In genomic region chr8:124751709-124752173, GRCm38 (mm10) we compare ENCODE assay signal across 8 mouse cellular contexts. TPM values are rescaled to one million over a fixed set of nuclear protein-coding genes. Genes with fewer than 3 reads are reported as not detected.
DNase-seq lines count a peak whose midpoint lies in the region; ATAC-seq and TF ChIP-seq lines count a peak whose summit lies in the region.

Fam89a (minus strand) TSS chr8:124751832.

- no peaks in the 10 kb centered on the region for H3K9me3 ChIP-seq in ES-E14 (ENCODE audit: control insufficient read depth, insufficient read depth, low read depth, low read length)
- no peaks in the 10 kb centered on the region for H3K9me3 ChIP-seq in hindbrain, postnatal 0 days (ENCODE audit: low read length)
- no peaks in the 10 kb centered on the region for H3K9me3 ChIP-seq in liver, embryonic 14.5 days (ENCODE audit: control insufficient read depth, low read length)

- no peak within 1 kb of the TSS for H3K27ac ChIP-seq in ES-E14 (ENCODE audit: insufficient read depth, low read depth, low read length, poor library complexity, severe bottlenecking)
- no peak within 1 kb of the TSS for H3K27ac ChIP-seq in hindbrain, postnatal 0 days
- H3K27ac ChIP-seq in liver, embryonic 14.5 days, result no peak within 1 kb of the TSS

- peak within 1 kb of the TSS; percentile 77 for H3K9ac ChIP-seq in ES-E14 (ENCODE audit: insufficient read depth, low read depth, low read length, poor library complexity, severe bottlenecking)
- H3K9ac ChIP-seq in hindbrain, postnatal 0 days (replicated peaks; ENCODE audit: low read length), result peak within 1 kb of the TSS; percentile 40; the same call in 1 of the 2 replicates
- no peak within 1 kb of the TSS for H3K9ac ChIP-seq in liver, embryonic 14.5 days (replicated peaks)

- H3K36me3 ChIP-seq in ES-E14 (ENCODE audit: control insufficient read depth, insufficient read depth, low read length, poor library complexity, severe bottlenecking), result no peaks in the 10 kb centered on the region
- H3K36me3 ChIP-seq in hindbrain, postnatal 0 days (ENCODE audit: insufficient read depth, low read length), result no peaks in the 10 kb centered on the region
- no peaks in the 10 kb centered on the region for H3K36me3 ChIP-seq in liver, embryonic 14.5 days (replicated peaks; ENCODE audit: control insufficient read depth, insufficient read depth, low read depth)

- ATAC-seq in hindbrain, postnatal 0 days, result no peak; the same call in 1 of the 2 replicates
- peak; percentile 61; the same call in 1 of the 2 replicates for ATAC-seq in liver, embryonic 14.5 days (ENCODE audit: insufficient read depth)
- no peak for ATAC-seq in cerebellum, adult (ENCODE audit: insufficient number of reproducible peaks, low FRiP score, low TSS enrichment)

- no peak for TF ChIP-seq POLR2A in brain, embryonic 14.5 days (IDR thresholded peaks at IDR 0.05; ENCODE audit: borderline replicate concordance, extremely low read depth, insufficient read depth, insufficient read length, poor library complexity, severe bottlenecking)

- peaks cover 24% of the 10 kb centered on the region for H3K27me3 ChIP-seq in hindbrain, postnatal 0 days (ENCODE audit: insufficient read depth, low read length)
- H3K27me3 ChIP-seq in liver, embryonic 14.5 days (ENCODE audit: control insufficient read depth, insufficient read depth, low read length), result peaks cover 40% of the 10 kb centered on the region

- intact Hi-C loops in gastrocnemius, postnatal 14 days (cut with DNase I; ENCODE audit: low total_unique reads), result no loop called here

- H3K4me3 ChIP-seq in ES-E14 (ENCODE audit: insufficient read depth in 1 of 2, low read depth in 1 of 2, low read length in 2 of 2, poor library complexity in 1 of 2, severe bottlenecking in 1 of 2), result peak within 1 kb of the TSS; percentile 89 to 92
- peak within 1 kb of the TSS; percentile 45 for H3K4me3 ChIP-seq in hindbrain, postnatal 0 days (ENCODE audit: low read length)
- peak within 1 kb of the TSS; percentile 48 to 57 for H3K4me3 ChIP-seq in liver, embryonic 14.5 days (ENCODE audit: insufficient read depth in 1 of 2, low read depth in 2 of 2, low read length in 2 of 2)

- peak; percentile 54 for DNase-seq in ES-E14 (ENCODE audit: low read depth, low spot score)
- DNase-seq in brain, embryonic 14.5 days (ENCODE audit: low read depth), result peak; percentile 19
- peak; percentile 49 for DNase-seq in gastrocnemius, postnatal 14 days
- DNase-seq in hindbrain, postnatal 0 days (ENCODE audit: low spot score), result no peak
- peak in 2 of 3 experiments; percentile 26 to 35 for DNase-seq in liver, embryonic 14.5 days (ENCODE audit: low read depth in 3 of 3, low spot score in 3 of 3)
- DNase-seq in natural killer cell, adult 2 months (ENCODE audit: low spot score in 2 of 2), result peak; percentile 6 to 26
- peak; percentile 74 for DNase-seq in thymus, postnatal 14 days

- no peak for TF ChIP-seq EP300 in liver, embryonic 14.5 days (IDR thresholded peaks at IDR 0.05; ENCODE audit: low read depth)

- no peak for TF ChIP-seq CTCF in brain, embryonic 14.5 days (IDR thresholded peaks at IDR 0.05; ENCODE audit: borderline replicate concordance, extremely low read depth, insufficient read depth, insufficient read length)
- no peak for TF ChIP-seq CTCF in hindbrain, postnatal 0 days (IDR thresholded peaks at IDR 0.05; ENCODE audit: low read depth)
- TF ChIP-seq CTCF in liver, embryonic 14.5 days (IDR thresholded peaks at IDR 0.05; ENCODE audit: low read depth), result no peak

- in situ Hi-C loops in ES-E14 (cut with MboI; ENCODE audit: low sequenced_read_pairs in 2 of 2, unreplicated experiment in 2 of 2), result no loop called here

- under 1% methylated on average over 36 of the region's 41 CpGs for WGBS in hindbrain, postnatal 0 days
- WGBS in liver, embryonic 14.5 days (ENCODE audit: insufficient replicate concordance), result under 1% methylated on average over 41 of the region's 41 CpGs

- peaks cover 3 to 13% of the 10 kb centered on the region in 2 experiments; a peak in 2 of 4 replicates for H3K4me1 ChIP-seq in ES-E14 (ENCODE audit: control insufficient read depth in 2 of 2, insufficient read depth in 2 of 2, low read length in 2 of 2, poor library complexity in 1 of 2)
- peaks cover 8% of the 10 kb centered on the region; the same call in 1 of the 2 replicates for H3K4me1 ChIP-seq in hindbrain, postnatal 0 days (ENCODE audit: insufficient read depth, low read length)
- H3K4me1 ChIP-seq in liver, embryonic 14.5 days (replicated peaks; ENCODE audit: control insufficient read depth in 2 of 2, insufficient read depth in 2 of 2, low read length in 1 of 2), result peaks cover 0 to 11% of the 10 kb centered on the region in 2 experiments; a peak in 2 of 4 replicates

- H3K4me2 ChIP-seq in hindbrain, postnatal 0 days (ENCODE audit: low read depth, low read length), result peak within 1 kb of the TSS; percentile 66
- peak within 1 kb of the TSS; percentile 63 for H3K4me2 ChIP-seq in liver, embryonic 14.5 days (ENCODE audit: low read depth)

TF ChIP-seq in ES-E14, 5 proteins besides CTCF, POLR2A, EP300 and RAD21:
- no peak for TF ChIP-seq ZC3H11A (IDR thresholded peaks at IDR 0.05; ENCODE audit: borderline replicate concordance, low read depth, low read length)
- peak; percentile 15; the same call in 1 of the 2 replicates for TF ChIP-seq HCFC1 (IDR thresholded peaks at IDR 0.05; ENCODE audit: borderline replicate concordance, insufficient read depth, low read length)
- no peak for TF ChIP-seq CHD2 (IDR thresholded peaks at IDR 0.05; ENCODE audit: low read depth, low read length)
- no peak for TF ChIP-seq MAFK (IDR thresholded peaks at IDR 0.05; ENCODE audit: insufficient read depth, low read depth, low read length)

RNA-seq across cellular contexts. Expression of gene Fam89a, which starts in this region (rescaled TPM):
- total RNA-seq in ES-E14 (2012; rRNA removed), result 1.6 and 2.9 TPM in 2 replicates
- 0.49 and 0.64 TPM in 2 replicates for polyA plus RNA-seq in brain, embryonic 14.5 days (2012; rRNA removed)
- total RNA-seq in gastrocnemius, postnatal 14 days (2021), result under 1 TPM; 0.66 to 1.00 TPM
- 0.25 TPM in 1 of 2 replicates, not detected in the other for total RNA-seq in hindbrain, postnatal 0 days (2014; rRNA removed)
- polyA plus RNA-seq in hindbrain, postnatal 0 days (2015; fragmentation: Nextera tagmentation; extraction: Ambion mirVana), result 0.45 and 0.87 TPM in 2 replicates
- 2.0 and 2.2 TPM in 2 replicates for polyA plus RNA-seq in liver, embryonic 14.5 days (2012; rRNA removed)
- 2.5 and 2.7 TPM in 2 replicates for polyA plus RNA-seq in liver, embryonic 14.5 days (2014; fragmentation: Nextera tagmentation; extraction: Ambion mirVana)

Comparison
In these comparisons a context has a peak if more than half of its experiments do, and no peak if none do; other contexts are left out.
1. Peak in DNase-seq in brain, embryonic 14.5 days; RNA of the gene not detected or under 1 TPM.
2. Peak in DNase-seq in gastrocnemius, postnatal 14 days; RNA of the gene not detected or under 1 TPM.